Mouse (Mus musculus) heart, embryonic 13.5 days (tissue): ENCODE data around the gene Lig3. TPM values are rescaled to one million over a fixed set of nuclear protein-coding genes. Genes with fewer than 3 reads are reported as not detected.
"Not testable (repeated sequence)": the region's sequence is repeated elsewhere in the genome, so short reads cannot be mapped to it uniquely, and the experiment has no call there.

Experiments
- ATAC-seq: fragments of 200-750 bp; cut with Nextera tagmentation; 2 replicates; pipeline ENCODE4 v1.8.0; 2017; ENCODE audit warnings: moderate TSS enrichment; ENCODE audit not compliant: insufficient number of reproducible peaks, low FRiP score, low TSS enrichment; ENCODE audit errors: extremely low read depth
- H3K27ac ChIP-seq: fragments of 300-500 bp; sonication (generic); replicated peaks from 2 replicates; pipeline ENCODE4 v1.5.1; 2015; ENCODE audit warnings: moderate library complexity, mild to moderate bottlenecking, inconsistent platforms
- H3K27me3 ChIP-seq: fragments of 300-500 bp; sonication (generic); replicated peaks from 2 replicates; pipeline ENCODE4 v1.6.1; 2015; ENCODE audit warnings: mild to moderate bottlenecking, inconsistent platforms
- H3K36me3 ChIP-seq: fragments of 300-500 bp; sonication (generic); 2 replicates; pipeline ENCODE4 v1.6.1; 2015; ENCODE audit warnings: mild to moderate bottlenecking, inconsistent platforms
- H3K4me1 ChIP-seq: fragments of 300-500 bp; sonication (generic); 2 replicates; pipeline ENCODE4 v1.6.1; 2015; ENCODE audit warnings: inconsistent platforms
- H3K4me2 ChIP-seq: fragments of 300-500 bp; sonication (generic); 2 replicates; pipeline ENCODE4 v1.6.1; 2015; ENCODE audit warnings: inconsistent platforms, mild to moderate bottlenecking, moderate library complexity
- H3K4me3 ChIP-seq: fragments of 300-500 bp; sonication (generic); 2 replicates; pipeline ENCODE4 v1.5.1; 2015; ENCODE audit warnings: moderate library complexity, mild to moderate bottlenecking, inconsistent platforms
- H3K9ac ChIP-seq: fragments of 300-500 bp; sonication (generic); 2 replicates; pipeline ENCODE4 v1.6.1; 2015; ENCODE audit warnings: inconsistent platforms, mild to moderate bottlenecking, moderate library complexity
- H3K9me3 ChIP-seq: fragments of 300-500 bp; sonication (generic); 2 replicates; pipeline ENCODE4 v1.6.1; 2016; ENCODE audit warnings: inconsistent platforms
- WGBS: fragments of 180-500 bp; shearing (Covaris S2); methylation state at CpG from one replicate; pipeline ENCODE4 v1.1.7; 2015; ENCODE audit warnings: mixed read lengths; 5-methylcytosine and 5-hydroxymethylcytosine counted together
- polyA plus RNA-seq: library from polyadenylated mRNA; unstranded; fragments of >200 nt; fragmentation: Nextera tagmentation; extraction: Ambion mirVana; gene quantifications from 2 replicates; pipeline ENCODE4 v1.2.1, GENCODE M21; 2015

Lig3 gene
- polyA plus RNA-seq, 1 experiment from 2014 or later, result 21.1 TPM

DNA sequence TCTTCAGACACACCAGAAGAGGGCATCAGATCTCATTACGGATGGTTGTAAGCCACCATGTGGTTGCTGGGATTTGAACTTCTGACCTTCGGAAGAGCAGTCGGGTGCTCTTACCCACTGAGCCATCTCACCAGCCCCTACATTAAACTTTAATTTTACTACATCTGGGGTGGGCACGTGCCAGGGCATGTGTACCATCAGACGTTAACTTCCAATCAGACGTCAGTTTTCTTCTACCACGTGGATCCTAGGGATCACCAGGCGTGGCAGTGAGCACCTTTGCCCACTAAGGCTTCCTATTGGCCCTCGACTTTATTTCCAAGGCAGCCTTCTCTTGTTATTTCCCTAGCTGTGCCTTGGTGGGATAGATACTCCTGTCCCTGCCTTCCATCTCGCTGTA lies 51.5 kb downstream of the Lig3 start:
- not testable (repeated sequence) for H3K27me3 ChIP-seq, H3K36me3 ChIP-seq, H3K9me3 ChIP-seq, H3K4me3 ChIP-seq, ATAC-seq, H3K9ac ChIP-seq, H3K4me2 ChIP-seq, H3K27ac ChIP-seq
- peaks cover 15% of the 10 kb centered on the region for H3K4me1 ChIP-seq
- WGBS, result 77% methylated on average over 10 of the region's 10 CpGs

DNA sequence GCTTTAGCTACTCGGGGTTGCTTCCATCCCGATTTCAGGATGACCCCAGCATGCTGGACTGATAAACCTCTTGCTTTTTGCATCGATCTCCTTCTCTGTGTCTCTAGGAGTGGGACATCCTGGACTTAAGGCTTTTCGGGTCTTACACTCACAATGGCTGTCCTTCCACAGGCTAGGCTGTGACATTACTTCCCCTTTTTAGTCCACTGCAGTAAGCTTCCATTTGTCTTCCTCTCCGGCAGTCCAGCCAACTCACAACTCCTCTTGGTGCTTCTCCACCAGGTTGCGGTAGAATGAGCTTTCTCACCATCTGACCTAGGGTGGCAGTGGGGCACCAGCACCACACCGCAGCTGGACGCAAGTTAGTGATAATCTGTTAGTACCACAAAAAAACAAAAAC lies 53.0 kb downstream of the Lig3 start:
- no peaks in the 10 kb centered on the region for H3K27me3 ChIP-seq
- no peak overlapping the region for H3K4me3 ChIP-seq
- 81% methylated on average over 8 of the region's 8 CpGs for WGBS
- no peaks in the 10 kb centered on the region for H3K9me3 ChIP-seq
- H3K4me1 ChIP-seq, result peaks cover 21% of the 10 kb centered on the region
- no peak overlapping the region for H3K27ac ChIP-seq
- H3K36me3 ChIP-seq, result no peaks in the 10 kb centered on the region
- no peak for ATAC-seq
- H3K9ac ChIP-seq, result no peak overlapping the region
- no peak overlapping the region for H3K4me2 ChIP-seq

DNA sequence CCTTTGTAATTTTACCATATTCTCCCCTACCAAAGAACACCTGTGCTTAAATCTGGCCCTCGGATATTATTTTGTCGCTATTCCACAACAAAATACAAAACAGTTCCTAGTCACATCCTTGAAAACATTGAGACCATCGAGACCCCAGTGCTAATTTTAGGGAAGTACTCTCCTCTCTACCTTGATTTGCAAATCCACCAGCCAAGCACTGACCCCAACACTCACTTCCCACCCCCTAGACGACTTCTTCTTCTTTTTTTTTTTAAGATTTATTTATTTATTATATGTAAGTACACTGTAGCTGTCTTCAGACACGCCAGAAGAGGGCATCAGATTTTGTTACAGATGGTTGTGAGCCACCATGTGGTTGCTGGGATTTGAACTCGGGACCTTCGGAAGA lies 53.5 kb downstream of the Lig3 start:
- not testable (repeated sequence) for H3K4me3 ChIP-seq, H3K9ac ChIP-seq, H3K9me3 ChIP-seq, H3K36me3 ChIP-seq, ATAC-seq, H3K27ac ChIP-seq, H3K27me3 ChIP-seq, H3K4me2 ChIP-seq
- 79% methylated on average over 7 of the region's 7 CpGs for WGBS
- H3K4me1 ChIP-seq, result peaks cover 21% of the 10 kb centered on the region

DNA sequence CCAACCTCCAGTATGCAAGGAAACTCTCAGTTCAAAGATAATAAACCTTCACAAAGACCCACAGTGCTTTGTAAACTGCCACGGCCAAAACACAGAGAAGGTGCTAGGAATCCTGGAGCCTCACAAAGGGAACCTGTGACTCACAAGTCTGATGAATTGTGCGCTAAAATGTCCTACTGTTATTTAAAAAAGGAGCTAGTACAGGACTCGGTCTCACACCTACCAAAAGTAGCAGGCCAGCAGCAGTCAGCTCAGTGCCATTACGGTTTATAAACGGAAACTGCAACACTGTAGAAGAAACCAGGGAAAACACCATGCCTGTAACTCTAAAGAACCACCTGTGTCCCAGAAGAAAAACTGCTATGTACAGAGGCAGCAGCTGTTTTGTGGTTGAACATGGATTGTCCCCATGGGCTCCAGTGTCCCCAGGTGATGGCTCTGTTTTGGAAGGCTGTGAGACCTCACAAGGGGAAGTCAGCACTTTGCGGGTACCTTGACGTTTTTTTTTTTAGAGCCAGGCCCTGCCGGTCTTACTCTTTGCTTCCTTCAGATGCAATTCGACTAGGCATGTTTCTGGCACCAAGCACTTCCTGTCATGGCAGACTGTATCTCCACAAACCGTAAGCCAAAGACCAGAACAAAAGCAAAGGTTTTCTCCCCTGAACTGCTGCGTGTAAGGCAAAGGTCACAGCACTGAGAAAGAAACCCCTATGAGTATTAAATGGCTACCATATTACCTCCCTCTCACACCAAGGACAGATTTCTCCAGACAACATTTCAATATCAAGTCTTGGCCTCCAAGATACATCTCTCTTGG lies 54.9 kb downstream of the Lig3 start:
- ATAC-seq, result no peak
- Histone ChIP-seq H3K4me1 (peaks cover 26% of the 10 kb centered on the region), H3K27ac (no peak overlapping the region), H3K9ac (no peak overlapping the region), H3K4me2 (no peak overlapping the region), H3K4me3 (no peak overlapping the region), H3K27me3 (no peaks in the 10 kb centered on the region), H3K9me3 (no peaks in the 10 kb centered on the region), H3K36me3 (no peaks in the 10 kb centered on the region)
- WGBS, result 67% methylated on average over 11 of the region's 11 CpGs

DNA sequence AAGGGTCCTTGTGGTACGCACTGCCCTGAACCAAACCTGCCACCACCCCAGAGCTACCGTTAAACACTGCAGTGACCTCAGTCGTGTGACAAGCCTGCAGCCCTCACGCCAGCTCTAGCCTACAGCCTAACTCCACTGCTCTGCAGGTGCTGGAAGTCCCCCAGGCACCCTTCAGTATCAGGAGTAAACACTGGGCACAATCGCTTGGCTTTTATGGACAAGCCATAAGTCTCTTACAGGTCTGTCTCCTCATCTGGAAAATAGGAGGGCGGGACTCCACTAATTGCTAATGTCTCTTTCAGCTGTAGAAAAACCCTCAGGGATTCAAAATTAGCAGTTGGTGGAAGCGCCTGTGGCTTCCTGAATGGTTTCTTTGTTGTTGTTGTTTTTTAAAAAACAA lies 56.3 kb downstream of the Lig3 start:
- Histone ChIP-seq H3K4me1 (peaks cover 14% of the 10 kb centered on the region), H3K4me2 (no peak overlapping the region), H3K27ac (no peak overlapping the region), H3K4me3 (no peak overlapping the region), H3K9me3 (no peaks in the 10 kb centered on the region), H3K27me3 (no peaks in the 10 kb centered on the region), H3K9ac (no peak overlapping the region), H3K36me3 (no peaks in the 10 kb centered on the region)
- ATAC-seq, result no peak
- WGBS, result 68% methylated on average over 7 of the region's 7 CpGs

DNA sequence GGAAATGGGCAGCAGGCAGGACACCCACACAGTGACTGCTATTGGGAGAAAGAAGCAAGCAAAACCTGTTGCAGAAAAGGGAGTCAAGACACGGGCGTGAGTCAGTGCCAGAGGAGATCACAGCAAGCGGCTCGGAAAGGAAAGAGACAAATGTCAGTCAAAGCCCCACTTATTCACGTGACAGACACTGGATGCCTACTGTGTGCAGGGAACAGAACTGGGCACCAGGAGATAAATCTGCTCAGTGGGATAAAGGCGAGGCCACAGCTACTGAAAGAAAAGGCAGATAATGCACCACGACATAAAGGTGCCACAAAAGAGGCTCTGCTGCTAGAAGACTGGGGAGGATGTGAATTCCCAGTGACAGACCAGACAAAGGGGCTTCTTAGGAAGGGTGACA lies 56.9 kb downstream of the Lig3 start:
- ATAC-seq, result no peak
- Histone ChIP-seq H3K4me2 (no peak overlapping the region), H3K9ac (0 out of 2 replicates have a peak overlapping the region, but pooled peaks have one; percentile 7), H3K4me1 (peaks cover 14% of the 10 kb centered on the region), H3K27ac (no peak overlapping the region), H3K27me3 (no peaks in the 10 kb centered on the region), H3K36me3 (no peaks in the 10 kb centered on the region), H3K9me3 (no peaks in the 10 kb centered on the region), H3K4me3 (no peak overlapping the region)
- WGBS, result 62% methylated on average over 7 of the region's 7 CpGs

DNA sequence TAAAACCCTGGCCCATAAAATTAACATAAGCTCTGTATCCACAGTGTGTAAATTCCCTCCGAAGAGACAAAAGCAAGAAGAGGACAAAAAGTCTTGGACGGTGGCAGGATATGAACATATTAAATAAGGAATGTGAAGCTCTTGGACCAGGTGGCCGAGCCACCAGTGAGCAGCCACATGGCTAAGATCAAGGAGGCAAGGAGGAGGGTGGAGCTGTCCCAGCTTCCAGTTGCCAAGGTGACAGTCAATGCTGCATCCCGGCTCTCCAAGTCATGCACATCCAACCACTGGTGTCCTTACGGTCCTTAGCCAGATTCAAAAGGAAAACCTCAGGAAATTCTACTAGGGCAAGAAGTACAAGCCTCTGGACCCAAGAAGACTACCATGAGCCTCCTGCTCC lies 57.6 kb downstream of the Lig3 start:
- Histone ChIP-seq H3K4me3 (no peak overlapping the region), H3K9ac (no peak overlapping the region), H3K4me1 (peaks cover 14% of the 10 kb centered on the region), H3K4me2 (no peak overlapping the region), H3K36me3 (no peaks in the 10 kb centered on the region), H3K9me3 (no peaks in the 10 kb centered on the region), H3K27me3 (no peaks in the 10 kb centered on the region), H3K27ac (no peak overlapping the region)
- no peak for ATAC-seq
- 53% methylated on average over 5 of the region's 5 CpGs for WGBS

DNA sequence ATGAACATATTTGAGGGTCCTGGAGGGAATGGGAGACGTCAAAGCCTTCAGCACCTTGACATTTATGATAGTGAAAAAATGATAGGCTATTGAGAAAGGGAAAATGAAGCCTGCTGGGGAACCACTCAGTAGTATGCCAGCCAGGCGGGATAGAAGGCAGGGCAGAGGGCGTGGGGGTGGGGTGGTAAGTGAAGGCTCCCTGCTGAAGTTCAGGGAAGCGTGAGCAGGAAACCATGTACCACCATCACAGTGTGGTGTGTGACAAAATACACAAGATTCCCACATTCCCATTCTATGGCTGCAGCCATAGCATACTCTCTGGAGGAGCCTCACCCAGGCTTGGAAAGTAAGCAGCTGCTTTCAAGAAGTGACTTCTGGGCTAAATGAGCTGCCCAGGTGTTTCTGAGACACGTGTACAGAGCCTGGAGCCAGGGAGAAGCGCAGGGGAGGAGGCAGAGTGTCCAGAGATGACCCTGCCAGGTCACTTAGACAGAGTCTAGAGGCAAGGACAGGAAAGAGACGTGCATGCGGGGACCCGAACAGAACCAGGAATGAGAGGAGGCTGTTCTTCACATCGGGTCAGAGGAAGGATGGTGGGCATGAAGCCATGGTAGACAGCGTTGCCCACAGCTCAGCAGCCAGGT lies 64.0 kb downstream of the Lig3 start:
- H3K4me2 ChIP-seq, result peak overlapping the region; percentile 69
- no peaks in the 10 kb centered on the region for H3K27me3 ChIP-seq
- H3K4me1 ChIP-seq, result peaks cover 37% of the 10 kb centered on the region
- no peak for ATAC-seq
- WGBS, result 65% methylated on average over 11 of the region's 11 CpGs
- H3K27ac ChIP-seq, result peak overlapping the region; percentile 66; the same call in 1 of the 2 replicates
- no peaks in the 10 kb centered on the region for H3K36me3 ChIP-seq
- H3K9ac ChIP-seq, result peak overlapping the region; percentile 72
- no peaks in the 10 kb centered on the region for H3K9me3 ChIP-seq
- H3K4me3 ChIP-seq, result peak overlapping the region; percentile 41

DNA sequence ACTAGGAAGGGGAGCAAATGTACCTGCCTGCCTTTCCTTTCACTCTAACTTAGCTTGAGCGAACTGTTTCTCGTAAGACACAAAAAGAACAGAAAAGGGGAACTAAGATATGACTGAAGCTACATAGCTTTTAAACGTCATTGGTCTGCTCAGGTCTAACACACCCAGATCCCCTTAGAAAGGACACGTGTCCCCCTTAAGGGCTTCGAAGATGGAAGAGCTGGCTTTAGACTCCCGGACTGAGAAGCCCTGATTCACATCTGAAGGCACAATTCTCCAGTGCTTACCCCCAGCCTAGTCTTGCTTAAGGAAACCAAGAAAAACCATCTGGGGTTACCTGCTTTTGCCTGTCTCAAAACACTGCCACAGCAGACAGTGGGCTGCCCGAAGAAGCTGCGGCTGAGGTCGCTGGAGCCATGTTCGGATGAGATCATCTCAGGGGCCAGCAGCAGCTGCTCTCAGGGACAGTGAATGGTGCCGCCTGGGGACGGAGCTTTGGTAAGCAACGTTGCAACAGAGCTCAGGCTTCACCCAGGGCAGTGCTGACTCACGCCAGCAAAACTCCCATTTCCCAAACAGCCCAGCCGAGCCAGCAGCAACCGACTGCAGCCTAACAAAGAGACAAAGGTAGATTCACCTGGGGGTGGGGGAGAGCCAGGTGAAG lies 64.6 kb downstream of the Lig3 start:
- Histone ChIP-seq H3K9me3 (no peaks in the 10 kb centered on the region), H3K4me1 (peaks cover 36% of the 10 kb centered on the region), H3K4me2 (peak overlapping the region; percentile 69), H3K4me3 (peak overlapping the region; percentile 41), H3K27me3 (no peaks in the 10 kb centered on the region), H3K9ac (peak overlapping the region; percentile 72), H3K27ac (peak overlapping the region; percentile 66), H3K36me3 (no peaks in the 10 kb centered on the region)
- peak; percentile 79; the same call in 1 of the 2 replicates for ATAC-seq
- 15% methylated on average over 16 of the region's 16 CpGs for WGBS

DNA sequence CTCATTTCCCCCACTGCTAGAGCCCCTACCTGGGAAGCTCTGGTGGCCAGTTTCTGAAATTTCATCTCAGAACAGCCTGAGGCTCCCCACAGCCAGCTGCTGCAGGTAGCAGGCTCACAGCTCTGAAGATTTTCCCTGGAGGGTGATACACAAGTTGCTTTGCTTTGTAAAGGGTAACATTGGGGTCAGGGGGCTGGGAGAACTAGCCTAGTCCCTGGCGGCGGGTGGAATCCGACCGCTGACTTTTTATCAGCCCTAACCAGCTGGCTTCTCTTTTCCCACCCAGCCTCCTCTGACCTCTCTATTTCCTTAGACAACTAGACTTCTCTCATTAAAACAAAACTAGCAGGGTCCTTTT lies 65.2 kb downstream of the Lig3 start:
- Histone ChIP-seq H3K9me3 (no peaks in the 10 kb centered on the region), H3K36me3 (no peaks in the 10 kb centered on the region), H3K4me1 (peaks cover 32% of the 10 kb centered on the region), H3K27me3 (no peaks in the 10 kb centered on the region), H3K4me2 (peak overlapping the region; percentile 69), H3K27ac (peak overlapping the region; percentile 66), H3K4me3 (peak overlapping the region; percentile 41), H3K9ac (peak overlapping the region; percentile 72)
- ATAC-seq, result no peak
- WGBS, result 14% methylated on average over 4 of the region's 4 CpGs

DNA sequence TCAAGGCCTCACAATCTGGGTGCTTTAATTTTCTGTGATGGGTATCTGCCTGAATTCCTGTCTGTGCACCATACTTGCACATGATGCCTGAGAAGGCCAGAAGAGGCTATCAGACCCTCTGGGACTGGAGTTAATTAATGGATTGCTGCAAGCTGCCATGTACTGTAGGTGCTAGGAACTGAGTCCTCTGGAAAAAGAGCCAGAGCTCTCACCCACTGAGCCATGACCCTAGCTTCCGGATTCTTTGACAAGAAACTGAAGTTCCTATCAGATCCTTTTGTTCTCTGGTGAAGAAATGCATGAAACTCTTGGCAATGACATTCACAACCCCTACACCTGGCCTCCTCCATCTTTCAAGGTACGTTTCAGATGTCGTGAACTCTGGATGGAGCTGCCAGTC lies 66.0 kb downstream of the Lig3 start:
- Histone ChIP-seq H3K9ac (no peak overlapping the region), H3K27ac (peak overlapping the region; percentile 36; the same call in 1 of the 2 replicates), H3K36me3 (no peaks in the 10 kb centered on the region), H3K4me3 (no peak overlapping the region), H3K27me3 (no peaks in the 10 kb centered on the region), H3K9me3 (no peaks in the 10 kb centered on the region), H3K4me2 (peak overlapping the region; percentile 18; the same call in 1 of the 2 replicates), H3K4me1 (peaks cover 35% of the 10 kb centered on the region)
- 73% methylated on average over 3 of the region's 3 CpGs for whole genome bisulfite sequencing
- no peak for ATAC-seq
